Mouse (Mus musculus) left cerebral cortex, postnatal 36 days (tissue): Measurements from ENCODE around the gene Gm17334. TPM values are rescaled to one million over a fixed set of nuclear protein-coding genes. Genes with fewer than 3 reads are reported as not detected.

Experiments used
- DNase-seq, 2 experiments: peaks; one replicate each; pipeline ENCODE4 v3.0.0; 2021 to 2022; ENCODE audit warnings: low spot score in 2 of 2, mixed read lengths in 1 of 2
- intact Hi-C: fragments of 180-260 bp; cut with DNase I; formaldehyde crosslinking; loops from one replicate; pipeline ENCODE4 v1.15.1; 2025
- total RNA-seq, 2 experiments: library from RNA; stranded (reverse); gene quantifications; 2 replicates each; pipeline ENCODE4 v1.2.3; 2021

Gm17334 gene
- total RNA-seq, 2 experiments from 2014 or later, result 0.96 to 1.2 TPM

GRCm38 (mm10) chr11:53774659-53775255 lies 1.8 kb upstream of the Gm17334 start:
- intact Hi-C loops, result no loop called here

GRCm38 (mm10) chr11:53773641-53774360 lies 814 bp upstream of the Gm17334 start:
- DNase-seq, result no peak
- intact Hi-C loops, result no loop called here

More at GRCm38 (mm10) chr11:53774659-53775255, 1.8 kb upstream of the Gm17334 start:
- DNase-seq, result no peak

GRCm38 (mm10) chr11:53772536-53772935 lies 451 bp downstream of the Gm17334 start:
- DNase-seq, result no peak
- intact Hi-C loops, result no loop called here

- intact Hi-C loops, result no loop called here
- no peak for DNase-seq
These were observed 1.8 kb downstream of the Gm17334 start for GRCm38 (mm10) chr11:53771001-53771744.

GRCm38 (mm10) chr11:53770125-53770791 lies 2.7 kb downstream of the Gm17334 start:
- intact Hi-C loops, result no loop called here
- DNase-seq, result peak; percentile 69 to 74

- intact Hi-C loops, result no loop called here
- peak; percentile 86 to 87 for DNase-seq
These were observed 3.2 kb downstream of the Gm17334 start, which contains the start of gene Irf1 for GRCm38 (mm10) chr11:53769760-53770124. Gene Irf1 (plus strand): TSS chr11:53770014.

- DNase-seq, result no peak
- intact Hi-C loops, result no loop called here
These were observed 3.8 kb downstream of the Gm17334 start for GRCm38 (mm10) chr11:53769185-53769576.

- DNase-seq, result no peak
- intact Hi-C loops, result no loop called here
These were observed 4.4 kb downstream of the Gm17334 start for GRCm38 (mm10) chr11:53768422-53769184.

GRCm38 (mm10) chr11:53764581-53764980 lies 8.4 kb downstream of the Gm17334 start:
- intact Hi-C loops, result loop anchor here (5.0 kb wide), 1 partner anchor 88 kb away; no protein-coding TSS in a partner anchor
- no peak for DNase-seq

- intact Hi-C loops, result loop anchor here (5.0 kb wide), 1 partner anchor 89 kb away; no protein-coding TSS in a partner anchor
- peak; percentile 74 for DNase-seq
These were observed 9.4 kb downstream of the Gm17334 start for GRCm38 (mm10) chr11:53763496-53764140.

- peak; percentile 19 to 31 for DNase-seq
- intact Hi-C loops, result loop anchor here (5.0 kb wide), 1 partner anchor 89 kb away; no protein-coding TSS in a partner anchor
These were observed 10.0 kb downstream of the Gm17334 start for GRCm38 (mm10) chr11:53762827-53763495.

GRCm38 (mm10) chr11:53762426-53762825 lies 10.6 kb downstream of the Gm17334 start:
- intact Hi-C loops, result loop anchor here (5.0 kb wide), 1 partner anchor 90 kb away; no protein-coding TSS in a partner anchor
- no peak for DNase-seq

- DNase-seq, result no peak
- intact Hi-C loops, result loop anchor here (5.0 kb wide), 1 partner anchor 90 kb away; no protein-coding TSS in a partner anchor
These were observed 11.2 kb downstream of the Gm17334 start for GRCm38 (mm10) chr11:53761822-53762221.

GRCm38 (mm10) chr11:53761284-53761683 lies 11.7 kb downstream of the Gm17334 start:
- intact Hi-C loops, result loop anchor here (5.0 kb wide), 1 partner anchor 91 kb away; no protein-coding TSS in a partner anchor
- no peak for DNase-seq

- peak in 1 of 2 experiments; percentile 3 for DNase-seq
- intact Hi-C loops, result loop anchor here (5.0 kb wide), 1 partner anchor 93 kb away; no protein-coding TSS in a partner anchor
These were observed 13.2 kb downstream of the Gm17334 start for GRCm38 (mm10) chr11:53759545-53760406.

- intact Hi-C loops, result no loop called here
These were observed 14.1 kb downstream of the Gm17334 start for GRCm38 (mm10) chr11:53758791-53759351.

More at GRCm38 (mm10) chr11:53758791-53759351, 14.1 kb downstream of the Gm17334 start:
- no peak for DNase-seq
